Mouse (Mus musculus) kidney, postnatal 10 days (tissue): ENCODE results near the gene Dcdc2c.

ENCODE experiments used
- DNase-seq: peaks from one replicate; pipeline ENCODE4 v3.0.0; 2021; ENCODE audit warnings: mixed read lengths

The Dcdc2c gene

DNA sequence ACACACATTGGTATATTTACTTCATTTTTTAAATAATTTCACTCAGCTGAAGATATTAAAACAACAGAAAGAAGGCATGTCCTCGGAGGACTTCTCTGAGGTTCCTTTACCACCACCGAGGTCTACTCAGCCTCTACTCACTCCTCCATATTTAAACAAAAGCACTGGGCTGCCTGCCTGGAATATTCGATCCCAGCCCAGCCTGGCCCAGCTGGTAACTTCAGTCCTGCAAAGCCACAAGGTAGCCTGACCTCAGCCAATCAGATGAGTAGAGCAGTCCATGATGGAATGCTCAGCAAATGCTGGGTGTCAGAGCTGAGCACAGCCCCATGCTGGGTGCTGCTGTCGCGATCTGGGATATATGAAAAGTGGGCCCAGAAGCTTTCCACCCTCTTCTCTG is 115.7 kb downstream of the Dcdc2c start:
- DNase-seq = no peak

DNA sequence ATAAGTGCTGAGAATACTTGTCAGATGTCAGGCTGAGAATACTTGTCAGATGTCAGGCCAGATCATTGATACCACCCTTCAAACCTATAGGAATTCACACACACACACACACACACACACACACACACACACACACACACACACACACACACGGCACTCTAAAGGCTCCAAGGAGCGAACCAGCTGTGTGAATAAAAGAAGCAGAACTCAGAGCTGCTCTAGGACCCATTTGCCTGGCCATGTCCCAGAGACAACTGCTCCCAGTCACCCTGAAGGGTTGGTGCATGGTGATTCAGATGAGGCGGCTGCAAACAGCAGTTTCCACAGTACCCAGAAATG is 119.5 kb downstream of the Dcdc2c start:
- DNase-seq = no peak

DNA sequence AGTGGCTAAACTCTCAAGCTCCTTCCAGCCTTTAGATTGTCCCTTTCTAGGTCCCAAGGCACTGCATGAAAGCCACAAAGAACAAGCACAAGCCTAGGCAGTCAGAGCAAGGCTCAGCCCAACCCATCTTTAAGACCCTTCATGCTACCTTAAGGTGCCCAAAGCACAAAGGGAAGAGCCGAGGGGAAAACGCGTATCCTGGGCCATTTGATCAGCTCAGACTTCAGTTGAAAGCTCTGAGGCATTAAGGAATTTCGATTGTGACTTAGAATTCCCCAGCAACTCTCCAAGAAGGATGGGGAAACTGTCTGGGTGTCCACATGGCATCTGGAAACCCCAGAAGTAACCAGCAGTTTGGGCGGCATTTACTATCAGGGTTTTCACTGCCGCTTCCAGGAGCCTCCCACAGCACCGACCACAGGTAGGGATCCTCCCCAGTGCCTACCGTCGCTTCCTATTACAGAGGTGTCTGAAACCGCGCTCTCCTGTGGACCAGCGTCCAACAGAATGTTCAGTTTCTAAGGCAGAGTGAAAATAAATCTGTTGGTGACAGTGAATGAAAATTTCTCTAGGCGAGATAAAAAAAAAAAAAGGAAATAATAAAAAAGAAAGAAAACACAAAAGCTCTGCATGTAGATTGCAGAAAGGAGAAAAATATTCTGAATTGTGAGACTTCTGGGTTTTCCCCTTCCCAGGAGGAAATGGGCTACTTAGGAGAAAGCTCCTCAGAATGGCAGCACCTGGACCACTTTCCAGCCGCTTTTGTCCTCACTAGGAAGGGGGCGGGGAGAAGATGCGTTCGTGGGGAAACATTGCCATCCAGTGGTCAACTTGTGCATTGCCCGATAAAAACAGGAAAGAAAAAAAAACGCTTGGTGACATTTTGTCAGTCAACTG is 120.1 kb downstream of the Dcdc2c start:
- peak; percentile 77 for DNase-seq

DNA sequence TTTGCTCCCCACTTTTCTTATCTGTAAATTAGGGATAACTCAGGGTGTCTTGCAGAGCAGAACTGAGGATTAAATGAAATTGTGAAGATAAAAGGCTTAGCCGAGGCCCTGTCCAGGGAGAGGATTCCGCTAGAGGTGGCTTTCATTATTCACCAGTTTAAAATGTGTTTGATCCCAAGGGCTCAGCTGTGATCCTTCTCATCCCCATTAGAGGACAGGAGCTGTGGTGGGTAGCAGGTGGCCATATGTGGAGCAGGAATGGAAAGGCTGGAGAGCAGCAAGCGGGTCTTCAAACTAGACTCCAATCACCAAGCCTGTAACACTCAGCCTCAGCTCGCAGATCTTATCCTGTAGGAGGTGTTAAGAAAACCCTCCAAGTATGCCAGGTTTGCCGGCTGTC is 122.3 kb downstream of the Dcdc2c start:
- no peak for DNase-seq

DNA sequence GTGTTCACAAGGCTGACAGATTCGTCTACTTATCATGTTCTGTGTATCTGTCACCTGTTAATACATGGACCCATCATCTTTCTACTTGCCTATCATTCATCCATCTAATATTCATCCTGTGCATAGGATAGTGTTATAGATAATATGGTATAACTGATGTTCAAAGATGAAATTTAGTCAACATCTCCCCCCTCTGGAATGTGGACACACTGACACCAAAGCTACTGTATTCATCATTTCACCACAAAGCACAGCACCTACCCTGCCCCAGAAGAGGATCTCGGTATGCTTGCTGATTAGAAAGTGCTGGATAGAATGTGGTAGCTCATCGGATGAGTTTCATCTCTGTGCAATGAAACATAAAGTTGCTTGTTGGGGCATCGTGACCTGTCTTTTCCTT is 135.2 kb downstream of the Dcdc2c start:
- no peak for DNase-seq

DNA sequence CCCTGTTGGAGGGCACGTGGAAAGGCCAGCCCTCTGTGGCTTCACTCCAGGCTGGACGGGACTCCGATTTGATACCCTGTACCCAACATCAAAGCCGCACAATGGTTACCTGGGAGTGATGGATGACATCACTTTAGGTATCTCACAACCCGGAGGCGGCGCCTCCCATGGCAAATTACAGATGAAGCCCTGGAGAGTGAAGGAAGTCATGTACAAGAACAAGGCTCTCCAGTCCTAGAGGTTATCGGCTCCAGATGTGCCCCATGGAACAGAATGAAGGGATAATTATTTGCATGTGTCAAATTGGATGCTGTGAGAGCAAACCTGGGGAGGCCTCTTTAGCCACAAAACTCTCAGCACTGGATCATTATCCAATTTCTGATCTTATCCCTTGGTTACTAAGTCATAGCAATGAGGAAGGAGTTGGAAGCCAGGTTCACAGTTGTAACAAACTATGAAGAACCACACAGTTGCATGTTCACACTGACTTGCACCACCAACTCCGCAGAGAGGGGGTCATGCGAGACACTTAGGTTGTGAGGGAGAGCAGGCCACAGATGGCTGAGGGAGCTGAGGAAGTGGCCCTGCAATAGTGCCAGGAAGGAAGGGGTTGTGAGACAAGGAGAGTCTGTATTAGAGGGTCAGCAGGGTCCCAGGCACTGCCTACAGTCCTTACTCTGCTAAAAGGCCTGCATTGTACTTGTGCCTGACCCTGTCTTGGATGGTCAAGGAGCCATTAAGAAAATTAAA is 144.4 kb downstream of the Dcdc2c start:
- no peak for DNase-seq

DNA sequence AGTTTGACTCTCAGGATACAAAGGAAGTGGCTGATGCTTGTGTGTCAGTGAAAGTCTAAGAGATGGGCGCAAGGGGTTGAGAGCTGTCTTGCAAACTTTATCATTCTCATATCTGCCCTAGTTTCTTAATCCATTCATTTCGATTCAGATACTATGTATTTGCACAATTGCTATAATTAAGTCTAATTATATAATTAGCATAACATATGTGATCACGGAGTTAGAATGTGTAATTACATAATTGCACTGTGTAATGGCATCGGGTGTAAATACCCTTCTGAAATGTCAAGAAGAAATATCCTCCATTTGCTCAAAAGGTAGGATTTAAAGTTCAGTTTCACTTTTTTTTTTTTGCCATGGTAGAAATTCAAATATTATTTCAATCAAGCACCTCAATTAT is 149.9 kb downstream of the Dcdc2c start:
- DNase-seq = no peak

DNA sequence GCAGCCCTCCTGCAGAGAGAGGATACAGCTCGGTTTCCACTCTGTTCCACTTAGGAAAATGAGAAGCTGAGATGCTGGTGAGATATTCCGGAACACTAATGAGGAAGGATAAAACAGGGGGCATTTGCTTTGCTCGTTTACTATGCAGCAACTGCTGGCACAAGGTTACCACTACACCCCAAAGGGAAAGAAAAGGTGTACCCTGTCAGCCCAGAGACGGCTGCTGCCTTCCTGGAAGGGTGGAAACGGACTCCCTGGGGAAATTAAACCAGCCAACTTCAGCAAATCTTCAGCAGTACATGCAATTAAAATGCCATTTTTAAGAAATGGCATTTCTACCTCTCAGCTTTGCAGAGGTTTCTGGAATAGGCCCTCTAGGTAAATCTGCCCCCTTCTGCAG is 150.8 kb downstream of the Dcdc2c start:
- DNase-seq = no peak

DNA sequence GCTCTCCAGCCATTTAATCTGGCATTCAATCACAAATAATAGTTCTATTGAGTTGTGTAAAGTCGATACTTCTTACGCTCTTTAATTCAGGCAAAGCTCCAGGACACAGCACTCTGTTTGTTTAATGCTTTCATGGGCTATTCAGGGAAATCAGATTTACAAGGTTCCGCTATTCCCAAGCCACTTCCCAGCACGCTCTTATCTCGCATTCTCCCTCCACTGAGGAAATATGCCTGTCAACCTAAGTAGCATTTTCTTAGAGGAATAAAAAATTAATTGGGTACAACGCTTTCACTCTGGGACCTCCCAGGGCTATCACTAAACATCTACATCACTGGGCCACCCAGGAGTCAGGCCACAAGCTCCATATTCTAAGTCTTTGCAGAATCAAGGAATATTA is 160.1 kb downstream of the Dcdc2c start:
- no peak for DNase-seq
